Mouse (Mus musculus) frontal cortex, adult (tissue): Measurements from ENCODE around the gene Dnttip1.

Experiments used
- ATAC-seq: cut with Nextera tagmentation; 2 replicates; pipeline ENCODE4 v1.9.2; 2017; ENCODE audit warnings: mild to moderate bottlenecking, moderate library complexity, mixed read lengths; ENCODE audit not compliant: low TSS enrichment

Gene Dnttip1

DNA sequence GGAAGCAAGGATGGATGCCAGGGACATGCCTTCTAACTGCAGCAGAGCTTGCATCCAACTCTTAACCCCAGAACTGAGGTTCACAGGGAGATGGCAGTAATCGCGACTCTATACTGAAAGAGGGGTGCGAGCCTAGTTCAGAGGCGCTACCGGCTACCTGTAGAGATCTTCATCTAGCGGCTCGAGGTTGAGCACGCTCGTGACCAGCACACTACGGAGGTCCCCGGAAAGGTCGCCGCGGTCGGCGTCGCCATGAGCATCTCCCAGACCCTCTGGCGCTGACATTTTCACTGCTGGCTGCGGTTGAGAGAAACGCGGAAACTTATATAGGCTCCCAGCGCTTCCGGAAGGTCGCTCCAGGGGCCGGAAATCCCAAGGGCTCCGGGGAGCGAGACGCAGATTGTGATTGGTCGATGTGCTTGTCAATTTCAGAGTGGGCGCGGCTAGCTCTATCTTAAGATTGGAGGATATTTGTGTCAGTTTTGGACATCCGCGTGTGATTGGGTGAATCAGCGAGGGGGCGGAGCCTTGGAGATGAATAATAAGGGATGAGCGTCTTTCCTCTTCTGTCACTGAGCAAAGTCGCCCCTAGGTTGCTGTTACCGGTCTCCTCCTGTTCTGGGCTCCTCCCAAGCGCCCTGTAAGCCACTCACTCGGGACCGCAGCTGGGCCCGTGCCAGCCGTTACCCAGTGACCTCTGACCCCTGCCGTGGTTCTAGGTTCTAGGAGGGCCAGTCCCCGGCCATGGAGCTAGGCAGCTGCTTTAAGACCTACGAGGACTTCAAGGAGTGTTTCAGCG is 58.9 kb downstream of the Dnttip1 start, which contains the start of the genes Acot8 and Zswim3:
TSS of gene Acot8 (minus strand) at position 350 of the 799 bp plus-strand sequence.
TSS of gene Zswim3 (plus strand) at position 566 of the 799 bp plus-strand sequence.
- ATAC-seq = peak; percentile 97

DNA sequence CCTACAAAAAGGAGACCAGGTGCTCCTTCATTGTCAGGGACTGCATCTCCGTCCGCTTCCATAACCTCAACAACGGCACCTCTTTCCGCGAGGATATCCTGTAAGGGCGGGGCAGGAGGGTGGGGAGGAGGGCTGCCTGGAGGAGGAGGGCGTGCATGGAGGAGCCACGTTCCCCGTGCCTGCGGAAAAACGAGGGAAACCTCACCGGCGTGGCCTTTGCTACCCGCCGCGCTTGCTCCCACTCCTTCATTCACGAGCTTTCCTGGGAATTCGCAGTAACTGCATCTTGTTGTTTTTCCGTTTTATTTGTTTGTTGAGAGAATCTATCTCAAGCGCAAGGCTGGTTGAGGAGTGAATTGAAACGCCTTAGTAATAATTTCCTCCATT is 59.5 kb downstream of the Dnttip1 start:
- ATAC-seq = peak; percentile 33

DNA sequence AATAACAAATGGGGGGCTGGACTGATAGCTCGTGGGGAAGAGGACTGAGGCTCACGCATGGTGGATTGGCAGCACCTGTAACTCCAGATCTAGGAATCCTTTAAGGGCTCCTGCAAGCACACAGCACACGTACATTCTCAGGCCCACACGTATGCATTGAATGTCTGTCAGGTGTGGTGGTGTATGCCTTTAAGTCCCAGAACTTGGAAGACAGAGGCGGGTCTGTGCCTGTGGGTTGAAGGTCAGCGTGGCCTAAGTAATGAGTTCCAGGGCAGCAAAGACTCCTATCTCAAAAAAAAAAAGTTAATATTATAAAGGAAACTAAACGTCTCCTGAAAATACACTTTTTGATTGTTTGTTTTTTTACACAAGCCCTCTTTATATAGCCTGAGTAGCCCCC is 60.8 kb downstream of the Dnttip1 start:
- ATAC-seq = no peak

DNA sequence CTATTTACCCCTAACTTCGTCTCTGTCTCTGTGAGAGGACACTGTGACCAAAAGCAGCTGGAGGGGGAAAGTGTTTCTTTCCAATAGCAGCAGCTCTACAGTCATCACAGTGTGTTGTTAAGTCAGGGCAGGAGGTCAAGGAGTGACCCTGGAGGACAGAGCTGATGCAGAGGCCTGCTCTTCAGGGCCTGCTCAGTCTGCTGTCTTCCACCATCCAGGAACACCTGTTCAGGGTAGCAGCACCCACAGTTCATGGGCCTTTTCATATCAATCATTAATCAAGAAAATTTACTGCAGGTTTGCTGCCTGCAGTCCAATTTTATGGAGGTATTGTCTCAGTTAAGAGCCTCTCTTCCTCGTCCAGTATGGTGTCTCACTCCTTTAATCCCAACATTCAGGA is 67.8 kb downstream of the Dnttip1 start:
- no peak for ATAC-seq

DNA sequence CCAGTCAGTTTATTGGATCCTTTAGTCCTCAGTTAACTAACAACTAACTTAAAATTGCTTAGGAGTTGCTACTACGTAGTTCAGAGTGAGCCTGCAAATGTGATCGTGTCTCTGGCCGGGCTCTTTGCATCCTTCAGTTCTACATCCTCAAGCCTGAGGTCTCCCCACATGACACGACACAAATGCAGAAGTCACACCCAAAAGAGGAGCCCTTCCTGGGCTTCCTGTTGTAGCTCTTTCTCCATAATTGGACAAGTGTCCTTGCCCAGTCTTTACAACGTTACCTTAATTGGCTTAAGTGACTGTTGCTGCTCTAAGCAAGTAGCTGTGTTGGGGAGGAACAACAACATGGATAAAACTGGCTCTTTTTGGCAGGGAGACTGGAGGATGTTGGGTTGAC is 69.6 kb downstream of the Dnttip1 start:
- no peak for ATAC-seq

DNA sequence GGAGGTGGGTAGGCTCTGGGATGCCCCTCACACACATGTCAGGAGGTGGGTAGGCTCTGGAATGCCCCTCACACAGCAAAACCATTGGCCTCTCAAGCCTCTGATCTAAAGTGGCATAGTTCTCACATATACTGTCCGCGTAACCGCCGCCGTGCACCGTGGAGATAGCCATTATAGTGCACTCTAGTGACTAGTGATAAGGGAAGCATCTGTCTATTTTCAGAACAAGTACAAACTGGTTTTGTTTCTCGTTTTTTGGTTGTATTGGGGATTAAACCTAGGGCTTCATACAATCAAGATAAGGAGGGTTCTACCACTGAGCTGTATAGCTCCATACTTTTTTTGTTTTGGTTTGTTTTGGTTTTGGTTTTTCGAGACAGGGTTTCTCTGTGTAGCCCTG is 70.0 kb downstream of the Dnttip1 start:
- ATAC-seq = no peak

DNA sequence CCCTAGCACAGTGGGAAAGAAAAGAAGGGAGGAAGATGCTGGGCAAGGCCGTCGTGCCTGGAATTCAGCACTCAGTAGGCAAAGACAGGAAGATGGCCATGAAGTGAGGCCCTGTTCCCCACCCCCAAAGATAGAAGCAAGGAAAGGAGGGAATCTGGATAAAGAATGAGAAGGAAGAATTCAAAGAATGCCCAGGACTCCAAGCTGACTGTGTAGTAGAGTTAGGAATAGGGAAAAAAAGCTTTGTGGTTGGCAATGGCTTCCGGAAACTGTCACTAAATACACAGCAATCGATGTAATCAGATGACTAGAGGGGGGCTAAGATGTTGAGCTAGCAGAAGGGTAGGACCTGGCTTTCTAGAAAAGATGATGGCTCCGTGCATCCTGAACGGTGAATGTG is 71.4 kb downstream of the Dnttip1 start:
- no peak for ATAC-seq

DNA sequence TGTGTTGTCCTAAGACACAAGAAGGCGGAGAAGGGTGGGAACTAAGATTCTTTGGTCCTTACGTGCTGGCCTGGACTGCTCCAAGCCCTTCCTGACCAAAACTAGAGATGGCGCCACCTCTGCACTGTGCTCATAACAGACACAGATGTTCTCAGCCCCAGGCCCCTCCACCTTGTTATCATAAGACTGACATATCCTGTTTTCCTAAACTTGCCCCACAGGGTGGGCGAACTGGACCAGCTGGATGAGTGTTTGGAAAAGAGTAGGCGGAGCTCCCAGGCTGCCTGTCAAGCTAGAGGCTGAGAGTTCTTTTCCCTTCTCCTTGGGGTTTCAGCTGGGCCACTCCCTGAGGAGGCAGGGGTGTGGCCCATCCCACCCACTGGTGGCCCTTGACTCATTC is 71.9 kb downstream of the Dnttip1 start:
- no peak for ATAC-seq
